Mouse (Mus musculus) retina, embryonic 14.5 days (tissue): ENCODE data around the gene Srrt.

Experiments
- DNase-seq: peaks from one replicate; pipeline ENCODE4 v3.0.0-alpha.2; 2015; ENCODE audit warnings: low spot score

The Srrt gene

DNA sequence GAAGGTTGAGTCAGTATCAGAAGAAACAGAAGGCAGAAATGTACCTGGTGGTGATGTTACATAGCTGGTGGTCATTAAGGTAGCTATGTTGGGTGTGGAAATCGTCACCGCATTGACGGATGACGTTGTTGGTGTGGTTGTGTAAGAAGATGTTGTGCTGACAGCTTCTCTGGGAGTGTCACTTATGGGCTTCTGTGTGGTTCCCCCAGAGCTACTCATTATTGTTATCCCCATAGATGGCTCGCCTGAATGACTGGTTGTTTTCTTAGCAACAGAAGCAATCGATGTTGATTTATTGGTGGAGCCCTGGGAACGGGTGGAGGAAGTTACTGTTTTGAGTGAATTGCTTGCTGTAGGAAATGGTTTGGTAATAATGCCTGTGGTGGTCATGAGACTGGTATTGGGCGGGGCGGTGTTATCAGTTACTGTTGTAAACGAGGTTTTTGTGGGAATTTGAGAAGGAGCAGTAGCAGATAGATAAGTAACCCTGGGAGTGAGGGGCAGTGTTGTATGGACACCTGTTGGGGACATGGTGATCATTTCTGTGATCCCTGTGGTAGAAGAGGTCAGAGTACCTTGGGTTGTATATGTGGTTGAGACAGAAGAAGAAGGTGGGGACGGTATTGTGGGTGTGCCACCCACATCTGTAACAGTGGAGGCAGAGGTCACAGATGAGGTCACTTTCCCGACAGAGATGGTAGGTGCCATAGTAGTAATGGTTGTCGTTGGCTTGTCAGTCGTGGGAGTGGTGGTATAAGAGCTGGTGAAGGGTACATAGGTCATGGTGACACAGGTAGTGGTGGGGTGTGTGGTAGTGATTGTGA lies 43.4 kb downstream of the Srrt start:
- no peak for DNase-seq
